Mouse (Mus musculus) stomach, postnatal 0 days (tissue): ENCODE results near the gene Scn8a. TPM values are rescaled to one million over a fixed set of nuclear protein-coding genes. Genes with fewer than 3 reads are reported as not detected.

Experiments used
- ATAC-seq: fragments of 200-750 bp; cut with Nextera tagmentation; 2 replicates; pipeline ENCODE4 v1.8.0; 2017; ENCODE audit not compliant: low FRiP score, low TSS enrichment
- DNase-seq: peaks from one replicate; pipeline ENCODE4 v3.0.0-alpha.2; 2016; ENCODE audit warnings: low spot score
- H3K27ac ChIP-seq: fragments of 300-500 bp; sonication (generic); replicated peaks from 2 replicates; pipeline ENCODE4 v1.5.1; 2014; ENCODE audit warnings: mild to moderate bottlenecking, control low read depth
- H3K27me3 ChIP-seq: fragments of 300-500 bp; sonication (generic); 2 replicates; pipeline ENCODE4 v1.6.1; 2014; ENCODE audit warnings: low read length; ENCODE audit not compliant: control insufficient read depth, insufficient read depth
- H3K36me3 ChIP-seq: fragments of 300-500 bp; sonication (generic); 2 replicates; pipeline ENCODE4 v1.6.1; 2014; ENCODE audit warnings: low read length, mixed read lengths; ENCODE audit not compliant: control insufficient read depth, insufficient read depth
- H3K4me1 ChIP-seq: fragments of 300-500 bp; sonication (generic); replicated peaks from 2 replicates; pipeline ENCODE4 v1.6.1; 2014; ENCODE audit warnings: antibody characterized with exemption; ENCODE audit not compliant: control insufficient read depth, insufficient read depth
- H3K4me2 ChIP-seq: fragments of 300-500 bp; sonication (generic); replicated peaks from 2 replicates; pipeline ENCODE4 v1.6.1; 2014; ENCODE audit warnings: low read depth, mild to moderate bottlenecking, control low read depth, moderate library complexity
- H3K4me3 ChIP-seq: fragments of 300-500 bp; sonication (generic); 2 replicates; pipeline ENCODE4 v1.5.1; 2014; ENCODE audit warnings: low read depth, low read length, control low read depth
- H3K9ac ChIP-seq: fragments of 300-500 bp; sonication (generic); 2 replicates; pipeline ENCODE4 v1.6.1; 2014; ENCODE audit warnings: mild to moderate bottlenecking, low read length, control low read depth, mixed read lengths
- H3K9me3 ChIP-seq: fragments of 300-500 bp; sonication (generic); 2 replicates; pipeline ENCODE4 v1.6.1; 2016; ENCODE audit warnings: low read length; ENCODE audit not compliant: control insufficient read depth
- CTCF ChIP-seq: IDR thresholded peaks from 2 replicates; pipeline ENCODE4 v1.5.1; 2016; ENCODE audit warnings: antibody characterized with exemption, low read depth, mild to moderate bottlenecking, moderate library complexity
- EP300 ChIP-seq: optimal IDR thresholded peaks from 2 replicates; pipeline ENCODE3; 2016; ENCODE audit warnings: antibody characterized with exemption
- WGBS: fragments of 180-500 bp; shearing (Covaris S2); extraction: QIAGEN DNeasy Blood & Tissue Kit; methylation state at CpG from one replicate; pipeline ENCODE4 v1.1.7; 2014; 5-methylcytosine and 5-hydroxymethylcytosine counted together
- polyA plus RNA-seq: library from polyadenylated mRNA; unstranded; fragments of >200 nt; fragmentation: Nextera tagmentation; extraction: Ambion mirVana; gene quantifications from 2 replicates; pipeline ENCODE4 v1.2.1, GENCODE M21; 2015

The Scn8a gene
- polyA plus RNA-seq, 1 experiment from 2014 or later = 0.61 TPM

GRCm38 (mm10) chr15:101095392-101095791 lies 225.7 kb downstream of the Scn8a start:
- no peak overlapping the region for H3K4me2 ChIP-seq
- H3K36me3 ChIP-seq = no peaks in the 10 kb centered on the region
- H3K9me3 ChIP-seq = no peaks in the 10 kb centered on the region
- 0 out of 2 replicates have a peak, but pooled peaks cover 4% of the 10 kb centered on the region for H3K4me1 ChIP-seq
- 68% methylated on average over 3 of the region's 3 CpGs for WGBS
- H3K4me3 ChIP-seq = no peak overlapping the region
- H3K27me3 ChIP-seq = no peaks in the 10 kb centered on the region
- no peak overlapping the region for H3K27ac ChIP-seq
- DNase-seq (no peak), ATAC-seq (no peak)
- H3K9ac ChIP-seq = no peak overlapping the region
- TF ChIP-seq EP300 (no peak), CTCF (no peak)

Other genes with a start within 250 kb of the Scn8a start
- 94.8 and 103 TPM in 2 replicates for gene Smagp, start 232.9 kb upstream of the Scn8a start, polyA plus RNA-seq
- 1.3 and 2.3 TPM in 2 replicates for gene Bin2, start 200.3 kb upstream of the Scn8a start, polyA plus RNA-seq
- gene Cela1, start 181.9 kb upstream of the Scn8a start, polyA plus RNA-seq = 22.3 and 24.1 TPM in 2 replicates
- gene Galnt6, start 140.5 kb upstream of the Scn8a start, polyA plus RNA-seq = 9.5 and 11.0 TPM in 2 replicates
- 2.2 TPM in 2 replicates for gene Slc4a8, start 108.1 kb upstream of the Scn8a start, polyA plus RNA-seq
- gene Gm47841, start 177.5 kb downstream of the Scn8a start, polyA plus RNA-seq = not detected in 2 replicates
- 0.19 and 0.22 TPM in 2 replicates for gene Fignl2, start 208.7 kb downstream of the Scn8a start, polyA plus RNA-seq
- not detected in 2 replicates for gene Ankrd33, start 245.9 kb downstream of the Scn8a start, polyA plus RNA-seq